Mouse (Mus musculus): ENCODE data around the gene Rag2.

Gene Rag2

GRCm38 (mm10) chr2:101623042-101623441 lies 1.5 kb upstream of the Rag2 start:
- DNase-seq (ENCODE audit: extremely low read depth, insufficient read length, low spot score) = no peak

GRCm38 (mm10) chr2:101624011-101624410 lies 507 bp upstream of the Rag2 start:
- no peak for DNase-seq (ENCODE audit: extremely low read depth, insufficient read length, low spot score)

- DNase-seq (ENCODE audit: extremely low read depth, insufficient read length, low spot score) = no peak
Observed at GRCm38 (mm10) chr2:101627227-101627626, 2.7 kb downstream of the Rag2 start.

- DNase-seq (ENCODE audit: extremely low read depth, insufficient read length, low spot score) = peak; percentile 86
Observed at GRCm38 (mm10) chr2:101628297-101629236, 4.0 kb downstream of the Rag2 start.

GRCm38 (mm10) chr2:101638979-101639839 lies 14.7 kb downstream of the Rag2 start:
- DNase-seq (ENCODE audit: extremely low read depth, insufficient read length, low spot score) = no peak

GRCm38 (mm10) chr2:101639840-101640350 lies 15.4 kb downstream of the Rag2 start:
- DNase-seq (ENCODE audit: extremely low read depth, insufficient read length, low spot score) = no peak

- no peak for DNase-seq (ENCODE audit: extremely low read depth, insufficient read length, low spot score)
Observed at GRCm38 (mm10) chr2:101645841-101646240, 21.3 kb downstream of the Rag2 start.

GRCm38 (mm10) chr2:101648361-101648760 lies 23.8 kb downstream of the Rag2 start:
- DNase-seq (ENCODE audit: extremely low read depth, insufficient read length, low spot score) = no peak

- DNase-seq (ENCODE audit: extremely low read depth, insufficient read length, low spot score) = no peak
Observed at GRCm38 (mm10) chr2:101649114-101649671, 24.7 kb downstream of the Rag2 start, which contains the start of the genes Rag1 and B230118H07Rik. TSS of gene Rag1 (minus strand) at chr2:101649501. TSS of gene B230118H07Rik (minus strand) at chr2:101649532.

GRCm38 (mm10) chr2:101650446-101650845 lies 25.9 kb downstream of the Rag2 start:
- DNase-seq (ENCODE audit: extremely low read depth, insufficient read length, low spot score) = no peak

- no peak for DNase-seq (ENCODE audit: extremely low read depth, insufficient read length, low spot score)
Observed at GRCm38 (mm10) chr2:101652204-101652920, 27.8 kb downstream of the Rag2 start.

- DNase-seq (ENCODE audit: extremely low read depth, insufficient read length, low spot score) = no peak
Observed at GRCm38 (mm10) chr2:101652921-101653597, 28.5 kb downstream of the Rag2 start.

- DNase-seq (ENCODE audit: extremely low read depth, insufficient read length, low spot score) = no peak
Observed at GRCm38 (mm10) chr2:101660536-101660935, 36.0 kb downstream of the Rag2 start.

GRCm38 (mm10) chr2:101665058-101665702 lies 40.7 kb downstream of the Rag2 start:
- peak; percentile 22 for DNase-seq (ENCODE audit: extremely low read depth, insufficient read length, low spot score)

GRCm38 (mm10) chr2:101665703-101666092 lies 41.2 kb downstream of the Rag2 start:
- no peak for DNase-seq (ENCODE audit: extremely low read depth, insufficient read length, low spot score)

- no peak for DNase-seq (ENCODE audit: extremely low read depth, insufficient read length, low spot score)
Observed at GRCm38 (mm10) chr2:101668751-101669150, 44.2 kb downstream of the Rag2 start.

- no peak for DNase-seq (ENCODE audit: extremely low read depth, insufficient read length, low spot score)
Observed at GRCm38 (mm10) chr2:101673547-101673946, 49.0 kb downstream of the Rag2 start.

- DNase-seq (ENCODE audit: extremely low read depth, insufficient read length, low spot score) = peak; percentile 90
Observed at GRCm38 (mm10) chr2:101678236-101679021, 53.9 kb downstream of the Rag2 start, which contains the start of gene Traf6. TSS of gene Traf6 (plus strand) at chr2:101678429.
